Mouse (Mus musculus): ENCODE data around the gene Aox1. TPM values are rescaled to one million over a fixed set of nuclear protein-coding genes. Genes with fewer than 3 reads are reported as not detected.

The Aox1 gene
- polyA plus RNA-seq, 3 experiments from 2014 or later: not detected

GRCm38 (mm10) chr1:58112880-58113279, 83.1 kb downstream of the Aox1 start, which contains the start of gene Aox3:
TSS of gene Aox3 (plus strand) at chr1:58113130.
- no peak for ATAC-seq

DNA sequence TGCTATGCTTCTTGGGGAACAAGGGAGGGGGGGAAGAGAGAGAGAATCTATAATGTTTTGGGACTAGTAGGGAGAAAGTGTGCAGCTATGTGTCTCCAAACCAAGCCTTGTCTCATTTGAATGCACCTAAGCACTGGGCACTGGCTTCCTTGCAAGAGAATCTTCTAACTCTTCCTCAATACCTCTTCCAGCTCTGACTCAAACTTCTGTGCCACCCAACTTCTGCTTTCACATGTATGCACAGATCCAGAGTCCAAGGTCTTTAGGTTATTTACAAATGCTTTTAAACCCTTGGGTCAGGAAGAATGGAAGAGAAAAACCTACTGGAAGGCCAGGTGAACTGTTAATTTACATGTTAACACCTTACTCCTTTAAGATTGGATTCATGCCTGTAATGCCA, 83.7 kb downstream of the Aox1 start:
- ATAC-seq: no peak

DNA sequence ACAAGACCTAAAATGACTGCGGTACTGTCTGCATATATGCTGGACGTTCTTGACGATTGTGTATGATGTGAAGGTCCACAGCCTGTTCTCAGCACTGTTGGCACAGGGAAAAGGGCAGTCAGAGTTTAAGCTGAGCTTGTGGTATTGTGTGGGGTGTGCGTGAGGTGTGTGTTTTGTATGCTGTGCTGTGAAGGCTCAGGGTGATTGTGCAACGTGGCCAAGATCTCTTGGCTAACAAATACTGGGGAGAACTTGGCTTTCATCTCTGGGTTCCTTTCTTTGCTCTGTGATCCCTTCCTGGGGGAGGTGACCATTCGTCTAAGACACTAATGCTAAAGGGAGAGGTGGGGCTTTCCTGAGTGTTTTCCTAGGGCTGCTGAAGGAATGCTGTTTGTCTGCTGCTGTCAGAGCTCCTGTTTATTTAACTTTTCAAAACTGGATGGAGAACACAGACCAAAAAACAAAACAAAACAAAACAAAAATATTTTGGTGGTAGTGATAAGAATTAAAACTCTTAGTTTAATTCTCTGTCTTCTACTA, 84.4 kb downstream of the Aox1 start:
- ATAC-seq: no peak

GRCm38 (mm10) chr1:58114666-58115375, 85.1 kb downstream of the Aox1 start:
- no peak for ATAC-seq

DNA sequence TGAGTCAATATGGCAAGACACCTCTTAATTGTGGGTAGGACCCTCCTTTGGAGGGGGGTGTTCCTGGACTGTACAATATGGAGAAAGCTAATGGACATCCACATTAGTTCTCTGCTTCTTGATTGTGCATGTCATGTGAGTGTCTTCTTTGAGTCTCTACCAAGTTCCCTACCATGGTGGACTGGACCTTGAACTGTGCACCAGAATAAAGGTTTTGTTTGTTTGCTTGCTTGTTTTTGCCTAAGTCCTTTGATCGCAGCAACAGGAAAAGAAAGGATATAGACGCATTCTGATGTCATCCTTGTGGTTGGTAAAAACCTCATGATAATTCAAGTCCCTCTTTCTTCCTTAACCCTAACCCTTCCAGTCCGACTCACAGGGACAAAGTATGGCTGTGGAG, 88.5 kb downstream of the Aox1 start:
- no peak for ATAC-seq

DNA sequence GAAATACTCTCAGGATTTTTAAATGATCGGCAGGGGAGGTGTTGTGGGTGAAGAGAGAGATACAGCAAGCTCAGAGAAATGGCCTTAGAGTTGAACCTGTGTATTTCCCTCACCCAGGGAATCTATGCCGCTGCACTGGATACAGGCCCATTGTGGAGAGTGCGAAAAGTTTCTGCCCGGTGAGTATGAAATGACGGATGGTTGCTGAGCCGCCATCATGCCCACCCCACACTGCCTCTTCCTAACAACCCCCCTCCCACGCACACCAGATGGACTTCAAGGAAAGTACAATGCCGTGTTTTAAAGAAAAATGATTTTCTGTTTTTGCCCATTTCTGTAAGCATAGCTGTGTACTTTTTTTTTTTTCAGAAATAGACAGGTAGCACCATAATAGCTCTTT, 95.2 kb downstream of the Aox1 start:
- no peak for ATAC-seq

- ATAC-seq: no peak
Observed at GRCm38 (mm10) chr1:58137891-58138290, 108.2 kb downstream of the Aox1 start.

GRCm38 (mm10) chr1:58138986-58139385, 109.3 kb downstream of the Aox1 start:
- ATAC-seq: no peak

- ATAC-seq: no peak
Observed at GRCm38 (mm10) chr1:58140607-58141006, 110.9 kb downstream of the Aox1 start.

GRCm38 (mm10) chr1:58144384-58145069, 114.8 kb downstream of the Aox1 start:
- ATAC-seq: no peak

- no peak for ATAC-seq
Observed at GRCm38 (mm10) chr1:58146026-58146425, 116.3 kb downstream of the Aox1 start.

DNA sequence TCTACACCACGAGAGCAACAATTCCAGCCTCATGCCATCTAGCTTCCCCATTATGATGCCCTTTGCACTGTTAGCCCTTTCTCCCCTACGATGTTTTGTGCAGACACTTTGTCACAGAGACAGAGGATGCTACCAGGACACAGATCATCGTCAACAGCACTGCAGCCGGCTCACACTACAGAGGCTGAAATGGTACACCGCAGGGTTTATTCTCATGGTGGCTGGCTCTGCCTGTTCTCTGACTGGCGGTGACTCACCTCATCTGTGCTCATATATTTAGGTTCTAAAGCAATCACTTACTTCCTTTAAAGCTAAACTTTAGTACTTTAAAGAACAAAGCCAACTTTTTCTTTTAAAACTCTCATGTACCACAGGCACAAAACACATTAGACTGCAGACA, 118.0 kb downstream of the Aox1 start:
- no peak for ATAC-seq

DNA sequence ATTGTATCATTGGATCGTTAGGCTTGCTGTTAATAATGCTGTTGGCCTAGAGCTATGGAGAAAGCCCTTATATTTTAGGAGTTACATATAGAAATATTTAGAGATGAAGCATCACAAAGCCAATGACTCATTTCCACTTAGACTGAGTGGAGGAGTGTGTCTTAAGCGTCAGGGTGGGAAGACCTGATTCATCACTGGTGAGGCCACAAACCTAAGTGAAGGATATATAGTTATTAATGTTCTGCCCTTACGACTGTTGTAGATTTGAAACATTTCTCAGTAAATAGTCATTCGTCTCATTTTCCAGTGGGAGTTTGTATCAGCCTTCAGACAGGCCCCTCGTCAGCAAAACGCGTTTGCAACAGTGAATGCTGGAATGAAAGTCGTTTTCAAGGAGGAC, 122.5 kb downstream of the Aox1 start:
- ATAC-seq: no peak

Other genes with a start within 250 kb of the Aox1 start
- 1 to 10 TPM in 2 of 3 experiments, under 1 TPM in 1; 0.62 to 9.3 (median 1.6) TPM for gene Sgo2a, start 34.0 kb upstream of the Aox1 start, polyA plus RNA-seq (2017; shearing (Covaris generic))
- gene Kctd18, start 11.0 kb upstream of the Aox1 start, polyA plus RNA-seq (2017; shearing (Covaris generic)): 10 to 100 TPM; 22.6 to 27.9 (median 25.0) TPM
- not detected for gene Aox3, start 83.2 kb downstream of the Aox1 start, polyA plus RNA-seq (2017; shearing (Covaris generic))
- gene Aox4, start 180.5 kb downstream of the Aox1 start, polyA plus RNA-seq (2017; shearing (Covaris generic)): not detected
- not detected for gene Aox2, start 248.4 kb downstream of the Aox1 start, polyA plus RNA-seq (2017; shearing (Covaris generic))

Data from inflammation-experienced regulatory T-cells, adult 6 months (primary cell).